Mouse (Mus musculus): Measurements from ENCODE around the gene Ufl1. TPM values are rescaled to one million over a fixed set of nuclear protein-coding genes. Genes with fewer than 3 reads are reported as not detected.
A peak's percentile ranks its signal among the peaks of the same experiment; 100 is the strongest.
"Not testable (repeated sequence)": the region's sequence is repeated elsewhere in the genome, so short reads cannot be mapped to it uniquely, and the experiment has no call there.

Ufl1 gene
- polyA plus RNA-seq (2014; fragmentation: Nextera tagmentation; extraction: Ambion mirVana) = 43.6 and 49.6 TPM in 2 replicates

- Histone ChIP-seq H3K36me3 (ENCODE audit: control insufficient read depth, insufficient read depth, low read length) (peaks cover 18% of the 10 kb centered on the region), H3K27ac (replicated peaks; ENCODE audit: low read depth, low read length) (peak within 1 kb of the TSS; percentile 98), H3K9ac (ENCODE audit: low read depth, low read length) (peak within 1 kb of the TSS; percentile 97), H3K9me3 (ENCODE audit: control insufficient read depth, low read length) (no peaks in the 10 kb centered on the region), H3K4me3 (ENCODE audit: low read depth, low read length) (peak within 1 kb of the TSS; percentile 83), H3K4me2 (ENCODE audit: low read depth, low read length) (peak within 1 kb of the TSS; percentile 66), H3K4me1 (ENCODE audit: control insufficient read depth, insufficient read depth, low read length) (peaks cover 5% of the 10 kb centered on the region; the same call in 1 of the 2 replicates), H3K27me3 (replicated peaks; ENCODE audit: control insufficient read depth, insufficient read depth, low read length) (no peaks in the 10 kb centered on the region)
- WGBS = under 1% methylated on average over 25 of the region's 30 CpGs
- DNase-seq (ENCODE audit: low spot score) (peak; percentile 98), ATAC-seq (ENCODE audit: low read depth) (peak; percentile 99)
Observed at GRCm38 (mm10) chr4:25281671-25282038, at the start of gene Ufl1. Gene Ufl1, minus strand, starts transcription at chr4:25281821.

DNA sequence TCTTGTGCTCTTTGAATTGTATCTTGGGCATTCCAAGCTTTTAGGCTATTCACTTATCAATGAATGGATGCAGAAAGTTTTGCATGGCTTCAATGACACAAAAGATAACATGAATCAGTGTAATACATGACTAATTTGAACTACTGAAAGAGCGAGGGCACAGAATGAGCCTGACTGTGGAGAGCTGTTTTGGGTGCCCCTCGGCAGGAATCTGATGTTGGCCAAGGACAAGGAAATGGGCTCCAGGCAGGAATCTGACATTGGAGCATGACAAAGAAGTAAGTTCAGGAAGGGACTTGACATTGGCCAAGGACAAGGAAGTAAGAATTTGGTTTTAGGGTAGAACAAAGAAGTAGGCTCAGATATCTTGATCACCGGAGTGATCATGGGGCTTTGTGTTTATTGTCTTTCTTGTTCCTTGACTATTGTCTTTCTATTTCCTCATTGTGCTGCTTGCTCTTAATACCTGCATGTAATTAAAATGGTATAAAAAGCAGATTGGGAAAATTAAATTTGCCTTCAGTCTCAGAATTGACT lies 44.1 kb upstream of the Ufl1 start:
- ATAC-seq (ENCODE audit: low read depth) = no peak
- H3K27me3 ChIP-seq (replicated peaks; ENCODE audit: control insufficient read depth, insufficient read depth, low read length) = no peaks in the 10 kb centered on the region
- H3K4me2 ChIP-seq (ENCODE audit: low read depth, low read length) = no peak overlapping the region
- 86% methylated on average over 3 of the region's 3 CpGs for WGBS
- no peak overlapping the region for H3K9ac ChIP-seq (ENCODE audit: low read depth, low read length)
- no peak overlapping the region for H3K4me3 ChIP-seq (ENCODE audit: low read depth, low read length)
- H3K4me1 ChIP-seq (ENCODE audit: control insufficient read depth, insufficient read depth, low read length) = no peaks in the 10 kb centered on the region
- H3K27ac ChIP-seq (replicated peaks; ENCODE audit: low read depth, low read length) = no peak overlapping the region
- DNase-seq (ENCODE audit: low spot score) = no peak
- no peaks in the 10 kb centered on the region for H3K36me3 ChIP-seq (ENCODE audit: control insufficient read depth, insufficient read depth, low read length)
- H3K9me3 ChIP-seq (ENCODE audit: control insufficient read depth, low read length) = no peaks in the 10 kb centered on the region

- no peaks in the 10 kb centered on the region for H3K36me3 ChIP-seq (ENCODE audit: control insufficient read depth, insufficient read depth, low read length)
- DNase-seq (ENCODE audit: low spot score) (no peak), ATAC-seq (ENCODE audit: low read depth) (no peak)
- no peak overlapping the region for H3K27ac ChIP-seq (replicated peaks; ENCODE audit: low read depth, low read length)
- no peaks in the 10 kb centered on the region for H3K9me3 ChIP-seq (ENCODE audit: control insufficient read depth, low read length)
- H3K4me3 ChIP-seq (ENCODE audit: low read depth, low read length) = no peak overlapping the region
- no peak overlapping the region for H3K9ac ChIP-seq (ENCODE audit: low read depth, low read length)
- 69% methylated on average over 2 of the region's 2 CpGs for WGBS
- no peaks in the 10 kb centered on the region for H3K4me1 ChIP-seq (ENCODE audit: control insufficient read depth, insufficient read depth, low read length)
- no peak overlapping the region for H3K4me2 ChIP-seq (ENCODE audit: low read depth, low read length)
- H3K27me3 ChIP-seq (replicated peaks; ENCODE audit: control insufficient read depth, insufficient read depth, low read length) = no peaks in the 10 kb centered on the region
Observed at GRCm38 (mm10) chr4:25322631-25323178, 41.1 kb upstream of the Ufl1 start.

- DNase-seq (ENCODE audit: low spot score) (peak; percentile 25), ATAC-seq (ENCODE audit: low read depth) (no peak)
- Histone ChIP-seq H3K36me3 (ENCODE audit: control insufficient read depth, insufficient read depth, low read length) (no peaks in the 10 kb centered on the region), H3K4me3 (ENCODE audit: low read depth, low read length) (no peak overlapping the region), H3K4me1 (ENCODE audit: control insufficient read depth, insufficient read depth, low read length) (no peaks in the 10 kb centered on the region), H3K9me3 (ENCODE audit: control insufficient read depth, low read length) (no peaks in the 10 kb centered on the region), H3K4me2 (ENCODE audit: low read depth, low read length) (no peak overlapping the region), H3K27me3 (replicated peaks; ENCODE audit: control insufficient read depth, insufficient read depth, low read length) (no peaks in the 10 kb centered on the region), H3K9ac (ENCODE audit: low read depth, low read length) (no peak overlapping the region), H3K27ac (replicated peaks; ENCODE audit: low read depth, low read length) (no peak overlapping the region)
- 65% methylated on average over 3 of the region's 3 CpGs for WGBS
Observed at GRCm38 (mm10) chr4:25313767-25314166, 32.1 kb upstream of the Ufl1 start.

DNA sequence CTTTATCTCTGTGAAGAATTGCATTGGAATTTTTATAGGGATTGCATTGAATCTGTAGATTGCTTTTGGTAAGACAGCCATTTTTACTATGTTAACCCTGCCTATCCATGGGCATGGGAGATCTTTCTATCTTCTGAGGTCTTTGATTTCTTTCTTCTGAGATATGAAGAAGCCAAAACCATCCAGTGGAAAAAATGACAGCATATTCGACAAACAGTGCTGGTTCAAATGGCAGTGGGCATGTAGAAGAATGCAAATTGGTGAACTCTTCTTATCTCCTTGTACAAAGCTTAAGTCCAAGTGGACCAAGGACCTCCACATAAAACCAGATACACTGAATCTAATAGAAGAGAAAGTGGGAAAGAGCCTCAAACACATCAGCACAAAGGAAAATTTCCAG lies 3.4 kb upstream of the Ufl1 start:
- H3K4me1 ChIP-seq (ENCODE audit: control insufficient read depth, insufficient read depth, low read length); H3K4me3 ChIP-seq (ENCODE audit: low read depth, low read length); ATAC-seq (ENCODE audit: low read depth); H3K36me3 ChIP-seq (ENCODE audit: control insufficient read depth, insufficient read depth, low read length); H3K27me3 ChIP-seq (replicated peaks; ENCODE audit: control insufficient read depth, insufficient read depth, low read length); H3K27ac ChIP-seq (replicated peaks; ENCODE audit: low read depth, low read length); DNase-seq (ENCODE audit: low spot score); H3K9ac ChIP-seq (ENCODE audit: low read depth, low read length); H3K4me2 ChIP-seq (ENCODE audit: low read depth, low read length); H3K9me3 ChIP-seq (ENCODE audit: control insufficient read depth, low read length): not testable (repeated sequence)
- 80% methylated on average over 1 of the region's 1 CpGs for WGBS

DNA sequence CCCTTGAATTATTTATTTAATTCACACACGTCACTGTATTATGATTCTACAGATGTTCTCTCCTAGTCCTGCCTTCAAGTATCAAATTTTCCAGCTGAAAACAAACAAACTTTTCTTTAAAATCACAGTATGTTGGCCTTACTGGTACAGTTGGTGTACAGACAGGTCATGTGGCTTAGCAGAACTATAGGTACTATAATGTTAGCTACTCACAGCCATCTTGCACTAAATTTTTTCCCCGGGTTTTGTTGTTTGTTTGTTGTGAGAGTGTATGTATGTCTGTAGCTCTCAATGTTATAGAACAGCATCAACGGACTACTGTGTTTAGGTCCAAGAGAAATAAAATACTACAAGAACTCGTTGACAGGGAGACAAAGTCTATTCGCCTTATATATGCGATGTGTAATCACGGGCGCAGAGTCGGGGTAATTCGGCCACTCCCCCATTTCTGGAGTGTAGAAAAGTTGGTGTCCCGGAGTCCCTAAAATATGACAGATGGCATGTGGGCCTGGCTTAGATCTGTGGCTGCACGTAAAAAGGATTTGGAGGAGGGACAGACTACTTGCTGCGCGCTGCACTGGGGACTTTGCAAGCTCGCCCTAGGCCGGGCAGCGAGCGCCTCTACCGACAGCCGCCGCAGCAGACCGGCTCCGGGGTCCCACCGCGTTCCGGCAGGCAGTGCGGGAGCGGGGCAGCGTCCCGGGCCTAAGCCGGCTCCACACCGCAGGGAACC lies 517 bp downstream of the Ufl1 start:
- DNase-seq (ENCODE audit: low spot score) (peak; percentile 86), ATAC-seq (ENCODE audit: low read depth) (peak; percentile 94)
- peaks cover 19% of the 10 kb centered on the region for H3K36me3 ChIP-seq (ENCODE audit: control insufficient read depth, insufficient read depth, low read length)
- H3K4me1 ChIP-seq (ENCODE audit: control insufficient read depth, insufficient read depth, low read length) = peaks cover 5% of the 10 kb centered on the region; the same call in 1 of the 2 replicates
- no peaks in the 10 kb centered on the region for H3K9me3 ChIP-seq (ENCODE audit: control insufficient read depth, low read length)
- H3K4me2 ChIP-seq (ENCODE audit: low read depth, low read length) = peak overlapping the region; percentile 66
- WGBS = under 1% methylated on average over 23 of the region's 32 CpGs
- peak overlapping the region; percentile 98 for H3K27ac ChIP-seq (replicated peaks; ENCODE audit: low read depth, low read length)
- H3K9ac ChIP-seq (ENCODE audit: low read depth, low read length) = peak overlapping the region; percentile 97
- H3K4me3 ChIP-seq (ENCODE audit: low read depth, low read length) = peak overlapping the region; percentile 83
- H3K27me3 ChIP-seq (replicated peaks; ENCODE audit: control insufficient read depth, insufficient read depth, low read length) = no peaks in the 10 kb centered on the region

DNA sequence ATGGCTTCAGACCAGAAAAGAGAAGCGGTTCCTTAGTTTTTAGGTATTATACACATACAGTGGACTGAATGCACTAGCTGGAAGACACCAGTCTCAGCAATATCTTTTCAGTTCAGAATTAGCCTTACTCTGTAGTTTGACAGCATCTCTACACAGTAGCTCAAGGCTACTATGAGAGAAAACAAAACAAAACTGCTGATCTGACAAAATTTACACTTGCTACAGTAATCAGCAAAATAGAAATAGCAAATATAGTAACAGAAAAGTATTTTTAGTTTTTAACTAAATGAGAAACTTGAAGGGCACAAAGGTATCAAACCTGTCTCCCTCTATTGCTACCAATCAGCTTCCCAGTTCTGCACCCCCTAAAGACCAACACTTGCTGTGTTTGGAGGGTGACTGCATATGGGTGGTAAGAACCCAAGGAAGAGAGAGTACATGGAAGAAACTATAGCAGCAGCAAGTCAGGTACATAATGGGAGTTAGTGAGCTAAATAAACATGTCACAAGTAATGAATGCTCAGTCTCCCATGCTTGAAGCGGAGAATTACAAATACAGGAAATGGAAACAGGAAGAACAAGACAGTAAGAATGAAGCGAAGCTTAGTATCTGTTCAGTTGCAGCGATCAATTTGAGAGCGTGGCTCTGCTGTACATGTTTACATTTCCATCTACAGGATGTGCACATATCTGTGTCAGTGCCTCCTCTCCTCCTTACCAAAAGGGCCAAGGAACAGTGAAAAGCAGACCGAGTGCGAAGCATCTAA lies 8.6 kb downstream of the Ufl1 start:
- Histone ChIP-seq H3K9ac (ENCODE audit: low read depth, low read length) (no peak overlapping the region), H3K4me2 (ENCODE audit: low read depth, low read length) (no peak overlapping the region), H3K4me3 (ENCODE audit: low read depth, low read length) (no peak overlapping the region), H3K4me1 (ENCODE audit: control insufficient read depth, insufficient read depth, low read length) (no peaks in the 10 kb centered on the region), H3K27ac (replicated peaks; ENCODE audit: low read depth, low read length) (no peak overlapping the region), H3K9me3 (ENCODE audit: control insufficient read depth, low read length) (no peaks in the 10 kb centered on the region), H3K27me3 (replicated peaks; ENCODE audit: control insufficient read depth, insufficient read depth, low read length) (no peaks in the 10 kb centered on the region), H3K36me3 (ENCODE audit: control insufficient read depth, insufficient read depth, low read length) (peaks cover 89% of the 10 kb centered on the region)
- no peak for ATAC-seq (ENCODE audit: low read depth)
- DNase-seq (ENCODE audit: low spot score) = no peak
- 96% methylated on average over 7 of the region's 7 CpGs for WGBS

DNA sequence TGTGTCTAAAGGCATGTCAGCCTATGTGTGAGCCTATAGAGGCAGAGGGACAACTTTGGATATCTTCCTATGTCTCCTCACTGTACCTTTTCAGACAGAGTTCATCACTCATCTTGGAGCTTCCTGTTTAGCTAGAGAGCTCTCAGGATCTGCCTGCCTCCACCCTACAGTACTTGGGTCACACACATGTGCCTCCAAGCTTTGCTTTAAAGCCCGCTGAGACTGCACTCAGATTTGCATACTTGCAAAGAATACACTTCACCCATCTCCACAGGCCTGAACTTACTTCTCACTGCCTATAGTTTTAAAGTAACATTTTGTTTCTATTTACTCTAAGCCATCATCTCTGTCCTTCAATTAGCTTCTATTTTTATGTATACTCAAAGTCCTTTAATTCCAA lies 9.7 kb downstream of the Ufl1 start:
- 95% methylated on average over 1 of the region's 1 CpGs for WGBS

More for the DNA sequence above, 9.7 kb downstream of the Ufl1 start:
- Histone ChIP-seq H3K9ac (ENCODE audit: low read depth, low read length) (no peak overlapping the region), H3K36me3 (ENCODE audit: control insufficient read depth, insufficient read depth, low read length) (peaks cover 88% of the 10 kb centered on the region), H3K27ac (replicated peaks; ENCODE audit: low read depth, low read length) (no peak overlapping the region), H3K4me2 (ENCODE audit: low read depth, low read length) (no peak overlapping the region), H3K9me3 (ENCODE audit: control insufficient read depth, low read length) (no peaks in the 10 kb centered on the region), H3K27me3 (replicated peaks; ENCODE audit: control insufficient read depth, insufficient read depth, low read length) (no peaks in the 10 kb centered on the region), H3K4me1 (ENCODE audit: control insufficient read depth, insufficient read depth, low read length) (no peaks in the 10 kb centered on the region), H3K4me3 (ENCODE audit: low read depth, low read length) (no peak overlapping the region)
- DNase-seq (ENCODE audit: low spot score) (no peak), ATAC-seq (ENCODE audit: low read depth) (no peak)

Data from embryonic facial prominence, embryonic 14.5 days (tissue).